Mouse (Mus musculus) cerebellum, adult 2 months (tissue): ENCODE measurements around the gene Hdhd5.
A peak's percentile ranks its signal among the peaks of the same experiment; 100 is the strongest.

ENCODE experiments used
- CTCF ChIP-seq: fragments of 200-500 bp; IDR thresholded peaks from 2 replicates; pipeline ENCODE4 v1.5.1; 2011; ENCODE audit warnings: low read depth, mild to moderate bottlenecking, control low read depth, low read length, moderate library complexity, borderline replicate concordance; ENCODE audit not compliant: insufficient read depth
- POLR2A ChIP-seq: fragments of 200-500 bp; IDR thresholded peaks from 2 replicates; pipeline ENCODE4 v1.6.1; 2011; ENCODE audit warnings: low read length, control low read depth, borderline replicate concordance; ENCODE audit not compliant: insufficient read depth

GRCm38 (mm10) chr6:120483211-120483626 lies 47.9 kb downstream of the Hdhd5 start:
- TF ChIP-seq POLR2A (no peak), CTCF (peak; percentile 58)
